In genomic region chr6:31323228-31324190, GRCm38 (mm10) we compare ENCODE assay signal across 22 mouse cellular contexts.
DNase-seq lines count a peak whose midpoint lies in the region; ATAC-seq and TF ChIP-seq lines count a peak whose summit lies in the region.
"Had no signal": no experiment of that assay in that cellular context is flagged by ENCODE, and none has a peak within 500 bp of the region (broad histone marks: within the 10 kb centered on the region; RNA-seq: fewer than 3 reads in every experiment).

No protein-coding gene starts in this region.

- ATAC-seq in liver, embryonic 12.5 days: no peak
- ATAC-seq: forebrain, embryonic 15.5 days; hindbrain, postnatal 0 days; intestine, embryonic 15.5 days had no signal

- TF ChIP-seq POLR2A in liver, adult 2 months (IDR thresholded peaks at IDR 0.05; ENCODE audit: extremely low read depth, insufficient read depth, low read length): no peak
- no peak for TF ChIP-seq POLR2A in cortical plate, adult 2 months (IDR thresholded peaks at IDR 0.05; ENCODE audit: extremely low read depth, insufficient read depth, low read length)

- no peaks in the 10 kb centered on the region for H3K9me3 ChIP-seq in heart, embryonic 10.5 days
- H3K9me3 ChIP-seq in liver, embryonic 12.5 days (replicated peaks): no peaks in the 10 kb centered on the region
- H3K9me3 ChIP-seq: embryonic facial prominence, embryonic 15.5 days; forebrain, embryonic 10.5 days; forebrain, embryonic 15.5 days; heart, embryonic 13.5 days; hindbrain, embryonic 13.5 days; intestine, embryonic 15.5 days had no signal

- TF ChIP-seq CTCF in liver, adult 2 months (IDR thresholded peaks at IDR 0.05; ENCODE audit: low read depth, low read length): no peak
- TF ChIP-seq CTCF in cortical plate, adult 2 months (IDR thresholded peaks at IDR 0.05; ENCODE audit: extremely low read depth, insufficient read depth, low read length): no peak

- no peak overlapping the region for H3K27ac ChIP-seq in heart, embryonic 10.5 days
- H3K27ac ChIP-seq in liver, adult 2 months (replicated peaks; ENCODE audit: insufficient read depth, low read depth, low read length): no peak overlapping the region
- H3K27ac ChIP-seq in liver, embryonic 12.5 days: no peak overlapping the region
- H3K27ac ChIP-seq in cortical plate, adult 2 months (ENCODE audit: insufficient read depth, low read length): peak overlapping the region; percentile 53; the same call in 1 of the 2 replicates
- H3K27ac ChIP-seq: embryonic facial prominence, embryonic 15.5 days; forebrain, embryonic 10.5 days; forebrain, embryonic 15.5 days; heart, embryonic 13.5 days; hindbrain, embryonic 13.5 days; intestine, embryonic 15.5 days had no signal

- no peak overlapping the region for H3K4me3 ChIP-seq in heart, embryonic 10.5 days
- H3K4me3 ChIP-seq in liver, adult 2 months (ENCODE audit: insufficient read depth, low read depth, low read length): no peak overlapping the region
- H3K4me3 ChIP-seq in liver, embryonic 12.5 days: no peak overlapping the region
- no peak overlapping the region for H3K4me3 ChIP-seq in cortical plate, adult 2 months (ENCODE audit: insufficient read depth, low read length)
- H3K4me3 ChIP-seq: embryonic facial prominence, embryonic 15.5 days; erythroblast, embryonic 14.5 days; forebrain, embryonic 10.5 days; forebrain, embryonic 15.5 days; heart, embryonic 13.5 days; hindbrain, embryonic 13.5 days; intestine, embryonic 15.5 days had no signal

- peak; percentile 58 for DNase-seq in heart, embryonic 10.5 days (ENCODE audit: low spot score)
- DNase-seq in heart, adult 9 months (ENCODE audit: low spot score in 2 of 2): no peak
- peak; percentile 58 for DNase-seq in liver, adult 2 months (ENCODE audit: extremely low read depth, low read depth, low spot score)
- peak; percentile 8 for DNase-seq in induced T-regulatory cell, adult 2 months (ENCODE audit: low read depth)
- no peak for DNase-seq in cerebellum, postnatal 10 days
- DNase-seq: adrenal gland, adult 2 months; adrenal gland, postnatal 25 days; cerebellum, adult 18-20 months; cerebellum, adult 9-11 months; embryo, embryonic 11 days; gastrocnemius, postnatal 10 days; heart, postnatal 36 days had no signal

- H3K9ac ChIP-seq in liver, adult 2 months (ENCODE audit: low read depth, low read length): no peak overlapping the region
- no peak overlapping the region for H3K9ac ChIP-seq in liver, embryonic 12.5 days
- H3K9ac ChIP-seq: embryonic facial prominence, embryonic 15.5 days; forebrain, embryonic 15.5 days; heart, embryonic 13.5 days; hindbrain, embryonic 13.5 days; intestine, embryonic 15.5 days had no signal

- H3K36me3 ChIP-seq in heart, embryonic 10.5 days: no peaks in the 10 kb centered on the region
- no peaks in the 10 kb centered on the region for H3K36me3 ChIP-seq in liver, adult 2 months (ENCODE audit: control insufficient read depth, insufficient read depth, low read length)
- no peaks in the 10 kb centered on the region for H3K36me3 ChIP-seq in liver, embryonic 12.5 days
- H3K36me3 ChIP-seq: embryonic facial prominence, embryonic 15.5 days; forebrain, embryonic 10.5 days; forebrain, embryonic 15.5 days; heart, embryonic 13.5 days; hindbrain, embryonic 13.5 days; intestine, embryonic 15.5 days had no signal

- no peak overlapping the region for H3K4me2 ChIP-seq in liver, embryonic 12.5 days
- H3K4me2 ChIP-seq: embryonic facial prominence, embryonic 15.5 days; forebrain, embryonic 15.5 days; heart, embryonic 13.5 days; hindbrain, embryonic 13.5 days; intestine, embryonic 15.5 days had no signal

- H3K27me3 ChIP-seq in heart, embryonic 10.5 days (ENCODE audit: insufficient read depth, poor library complexity, severe bottlenecking): no peaks in the 10 kb centered on the region
- H3K27me3 ChIP-seq in liver, adult 2 months (ENCODE audit: control insufficient read depth, insufficient read depth, low read length): no peaks in the 10 kb centered on the region
- H3K27me3 ChIP-seq in liver, embryonic 12.5 days (replicated peaks): no peaks in the 10 kb centered on the region; the same call in 1 of the 2 replicates
- H3K27me3 ChIP-seq: embryonic facial prominence, embryonic 15.5 days; forebrain, embryonic 15.5 days; heart, embryonic 13.5 days; intestine, embryonic 15.5 days had no signal

- WGBS in heart, embryonic 10.5 days: 68% methylated on average over 9 of the region's 9 CpGs
- 78% methylated on average over 9 of the region's 9 CpGs for WGBS in liver, adult 2 months
- 56% methylated on average over 9 of the region's 9 CpGs for WGBS in liver, embryonic 12.5 days (ENCODE audit: insufficient replicate concordance)

- H3K4me1 ChIP-seq in heart, embryonic 10.5 days: peaks cover 15% of the 10 kb centered on the region
- peaks cover 34% of the 10 kb centered on the region for H3K4me1 ChIP-seq in liver, adult 2 months (ENCODE audit: control insufficient read depth, insufficient read depth, low read length)
- H3K4me1 ChIP-seq in liver, embryonic 12.5 days: peaks cover 4% of the 10 kb centered on the region; the same call in 1 of the 2 replicates
- H3K4me1 ChIP-seq in cortical plate, adult 2 months (ENCODE audit: control insufficient read depth, insufficient read depth, low read length): peaks cover 15% of the 10 kb centered on the region
- H3K4me1 ChIP-seq: intestine, embryonic 15.5 days had no signal

- no peaks in the 10 kb centered on the region; the same call in 1 of the 2 replicates for H3K79me2 ChIP-seq in liver, adult 2 months (ENCODE audit: control insufficient read depth, insufficient read depth, low read length)

Comparison
In these comparisons a context has a peak if more than half of its experiments do, and no peak if none do; other contexts are left out.
1. DNase-seq: peak in heart, embryonic 10.5 days (single experiment), liver, adult 2 months (single experiment) and induced T-regulatory cell, adult 2 months (single experiment); none in heart, adult 9 months (0 of 2) and cerebellum, postnatal 10 days (0 of 2).